Mouse (Mus musculus) heart, embryonic 12.5 days (tissue): ENCODE results near the gene Acvrl1. TPM values are rescaled to one million over a fixed set of nuclear protein-coding genes. Genes with fewer than 3 reads are reported as not detected.

Experiments
- ATAC-seq: fragments of 200-750 bp; cut with Nextera tagmentation; 2 replicates; pipeline ENCODE4 v1.8.0; 2017; ENCODE audit warnings: moderate TSS enrichment, moderate library complexity; ENCODE audit not compliant: insufficient number of reproducible peaks, low FRiP score
- H3K27ac ChIP-seq: fragments of 300-500 bp; sonication (generic); 2 replicates; pipeline ENCODE4 v1.5.1; 2016; ENCODE audit warnings: mild to moderate bottlenecking, moderate library complexity; ENCODE audit not compliant: poor library complexity, severe bottlenecking
- H3K27me3 ChIP-seq: fragments of 300-500 bp; sonication (generic); replicated peaks from 2 replicates; pipeline ENCODE4 v1.6.1; 2016; ENCODE audit warnings: mild to moderate bottlenecking, moderate library complexity
- H3K36me3 ChIP-seq: fragments of 300-500 bp; sonication (generic); 2 replicates; pipeline ENCODE4 v1.6.1; 2016; ENCODE audit warnings: mild to moderate bottlenecking, moderate library complexity
- H3K4me1 ChIP-seq: fragments of 300-500 bp; sonication (generic); replicated peaks from 2 replicates; pipeline ENCODE4 v1.6.1; 2016; ENCODE audit warnings: mild to moderate bottlenecking
- H3K4me2 ChIP-seq: fragments of 300-500 bp; sonication (generic); 2 replicates; pipeline ENCODE4 v1.6.1; 2016; ENCODE audit warnings: mild to moderate bottlenecking, moderate library complexity
- H3K4me3 ChIP-seq: fragments of 300-500 bp; sonication (generic); 2 replicates; pipeline ENCODE4 v1.5.1; 2016; ENCODE audit warnings: mild to moderate bottlenecking
- H3K9ac ChIP-seq: fragments of 300-500 bp; sonication (generic); 2 replicates; pipeline ENCODE4 v1.6.1; 2016; ENCODE audit warnings: mild to moderate bottlenecking, moderate library complexity
- H3K9me3 ChIP-seq: fragments of 300-500 bp; sonication (generic); replicated peaks from 2 replicates; pipeline ENCODE4 v1.6.1; 2016; ENCODE audit warnings: mild to moderate bottlenecking, moderate library complexity
- WGBS: fragments of 180-500 bp; shearing (Covaris S2); methylation state at CpG from one replicate; pipeline ENCODE4 v1.1.7; 2016; 5-methylcytosine and 5-hydroxymethylcytosine counted together
- polyA plus RNA-seq: library from polyadenylated mRNA; unstranded; fragments of >200 nt; fragmentation: Nextera tagmentation; extraction: Ambion mirVana; gene quantifications from 2 replicates; pipeline ENCODE4 v1.2.1, GENCODE M21; 2016

The Acvrl1 gene
- 3.1 and 3.6 TPM in 2 replicates for polyA plus RNA-seq

DNA sequence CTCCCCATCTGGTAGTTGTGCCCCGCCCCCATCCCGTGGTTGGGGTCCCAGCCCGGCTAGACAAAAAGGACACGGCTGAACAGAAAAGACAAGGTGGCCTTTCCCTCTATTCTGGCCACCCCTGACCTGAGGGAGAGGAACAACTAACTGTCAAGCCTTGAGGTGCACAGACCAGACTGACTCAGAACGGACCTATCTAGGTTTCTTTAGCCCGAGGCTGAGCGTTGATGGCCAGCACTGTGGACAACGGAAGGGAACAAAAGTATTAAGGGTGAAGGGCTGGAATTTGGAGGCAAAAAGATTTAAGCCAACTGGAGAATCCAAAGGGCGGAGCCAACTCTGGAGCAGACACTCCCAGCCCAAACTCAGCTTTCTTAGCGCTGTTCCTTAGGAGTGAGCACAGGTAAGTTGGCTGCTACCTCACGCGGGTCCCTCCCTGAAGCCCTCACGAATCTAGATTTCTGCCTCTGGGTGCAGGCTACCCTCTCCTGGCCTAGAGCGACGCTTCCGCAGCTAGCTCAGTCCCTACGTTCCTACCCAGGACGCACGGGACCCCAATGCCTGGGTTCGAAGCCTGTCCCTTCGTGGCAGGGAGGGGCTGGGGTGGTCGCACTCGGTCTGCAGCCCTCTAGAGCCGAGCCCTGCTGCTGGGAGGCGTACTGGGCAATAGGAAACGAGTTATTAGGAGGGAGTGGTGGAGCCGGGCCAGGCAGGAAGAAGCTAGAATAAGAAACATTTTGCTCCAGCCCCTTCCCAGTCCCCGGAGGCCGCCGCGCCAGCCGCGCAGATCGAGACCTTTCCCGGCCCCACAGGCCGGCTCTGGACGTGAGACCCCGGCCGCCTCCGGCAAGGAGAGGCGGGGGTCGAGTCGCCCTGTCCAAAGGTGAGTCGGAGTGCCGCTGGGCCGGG, at the start of gene Acvrl1:
Gene Acvrl1 (plus strand): TSS at position 342 of the 909 bp plus-strand sequence.
- no peaks in the 10 kb centered on the region for H3K9me3 ChIP-seq
- H3K4me2 ChIP-seq: peak within 1 kb of the TSS; percentile 75
- peak within 1 kb of the TSS; percentile 62 for H3K9ac ChIP-seq
- peaks cover 59% of the 10 kb centered on the region for H3K27me3 ChIP-seq
- no peaks in the 10 kb centered on the region for H3K36me3 ChIP-seq
- H3K4me1 ChIP-seq: peaks cover 32% of the 10 kb centered on the region
- H3K27ac ChIP-seq: no peak within 1 kb of the TSS
- ATAC-seq: no peak
- H3K4me3 ChIP-seq: peak within 1 kb of the TSS; percentile 46
- WGBS: 5% methylated on average over 46 of the region's 46 CpGs

DNA sequence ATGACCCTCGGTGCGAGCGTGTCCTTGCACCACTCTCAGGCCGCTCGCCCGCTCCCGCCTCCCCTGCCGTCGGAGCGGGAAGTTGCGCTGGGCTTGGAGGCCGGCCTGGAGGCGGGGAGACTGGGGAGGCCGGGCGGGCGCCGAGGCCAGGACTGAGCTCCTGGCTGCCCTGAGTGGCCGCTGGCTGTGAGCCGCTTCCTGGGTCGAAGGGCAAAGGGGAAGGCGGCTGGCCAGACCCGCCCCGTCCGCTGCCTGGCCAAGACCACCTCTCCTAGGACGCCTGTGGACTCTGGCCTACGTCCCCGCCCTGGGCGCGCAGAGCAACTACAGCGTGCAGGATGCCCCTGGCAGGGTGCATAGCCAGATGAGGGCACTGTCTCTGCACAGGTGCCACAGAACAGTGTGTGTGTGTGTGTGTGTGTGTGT, 49.6 kb upstream of the Acvrl1 start:
- Histone ChIP-seq H3K9me3 (no peaks in the 10 kb centered on the region), H3K4me2 (peak overlapping the region; percentile 95)

DNA sequence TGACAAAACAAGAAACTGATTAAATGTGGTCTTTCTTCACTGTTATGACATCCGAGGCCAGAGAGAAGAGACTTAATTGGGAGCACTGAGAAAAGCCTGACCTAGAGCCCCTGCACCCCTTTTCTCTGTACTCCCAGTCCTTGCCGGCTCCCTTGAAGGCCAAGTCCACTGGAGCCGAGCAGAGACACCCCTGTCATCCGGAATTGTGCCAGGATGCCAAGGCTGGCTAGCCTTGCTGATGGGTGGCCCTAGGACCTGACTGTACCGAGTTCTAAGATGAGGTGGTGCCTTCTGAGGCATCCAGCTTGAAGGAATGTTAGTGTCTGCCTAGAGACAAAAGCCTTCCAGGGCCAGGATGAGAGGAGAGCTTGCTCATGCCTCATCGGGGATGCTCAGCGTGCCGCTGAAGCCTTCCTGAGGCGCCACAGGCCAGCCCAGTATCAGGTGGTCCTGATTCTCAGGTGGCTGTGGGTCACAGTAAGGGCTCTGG, 48.2 kb upstream of the Acvrl1 start:
- ATAC-seq: no peak
- no peak overlapping the region for H3K27ac ChIP-seq
- H3K9ac ChIP-seq: no peak overlapping the region
- no peaks in the 10 kb centered on the region for H3K36me3 ChIP-seq
- no peak overlapping the region for H3K4me3 ChIP-seq
- H3K27me3 ChIP-seq: peaks cover 10% of the 10 kb centered on the region; the same call in 1 of the 2 replicates
- no peaks in the 10 kb centered on the region for H3K9me3 ChIP-seq
- H3K4me2 ChIP-seq: no peak overlapping the region
- WGBS: 74% methylated on average over 9 of the region's 9 CpGs
- H3K4me1 ChIP-seq: peaks cover 44% of the 10 kb centered on the region

More for the DNA sequence above, 49.6 kb upstream of the Acvrl1 start:
- peaks cover 45% of the 10 kb centered on the region for H3K4me1 ChIP-seq
- ATAC-seq: peak; percentile 73
- peak overlapping the region; percentile 86 for H3K9ac ChIP-seq
- under 1% methylated on average over 27 of the region's 30 CpGs for WGBS
- H3K27me3 ChIP-seq: peaks cover 10% of the 10 kb centered on the region; the same call in 1 of the 2 replicates
- H3K4me3 ChIP-seq: peak overlapping the region; percentile 94
- peak overlapping the region; percentile 81; the same call in 1 of the 2 replicates for H3K27ac ChIP-seq
- no peaks in the 10 kb centered on the region for H3K36me3 ChIP-seq

DNA sequence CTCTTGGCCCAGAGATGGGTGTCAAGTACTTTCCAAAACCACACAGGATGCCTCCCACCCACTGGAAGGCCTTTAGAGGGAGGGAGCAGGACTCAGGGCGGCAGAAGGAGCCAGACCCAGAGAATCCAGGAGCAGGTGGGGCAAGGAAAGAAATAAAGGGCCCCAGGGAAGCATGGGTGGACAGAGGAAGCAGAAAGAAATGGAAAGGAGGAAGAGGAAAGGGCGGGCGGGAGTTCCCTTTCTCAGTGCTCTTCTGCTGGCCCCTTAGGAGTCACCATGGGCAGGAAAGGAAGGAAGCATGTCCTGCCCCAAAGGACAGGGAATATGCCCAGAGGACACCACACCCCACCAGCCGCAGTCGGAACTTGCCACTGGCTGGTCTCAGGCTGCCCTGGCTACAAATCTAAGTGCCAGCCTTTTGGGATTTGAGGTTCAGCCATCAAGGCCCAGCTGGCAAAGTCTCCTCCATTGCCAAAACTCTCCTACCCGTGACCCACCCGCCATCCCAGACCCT, 47.2 kb upstream of the Acvrl1 start:
- no peak overlapping the region for H3K4me2 ChIP-seq
- H3K4me1 ChIP-seq: peaks cover 33% of the 10 kb centered on the region
- H3K36me3 ChIP-seq: no peaks in the 10 kb centered on the region
- no peak overlapping the region for H3K9ac ChIP-seq
- no peaks in the 10 kb centered on the region for H3K9me3 ChIP-seq
- peaks cover 8% of the 10 kb centered on the region; the same call in 1 of the 2 replicates for H3K27me3 ChIP-seq
- ATAC-seq: no peak
- 72% methylated on average over 7 of the region's 7 CpGs for WGBS
- no peak overlapping the region for H3K4me3 ChIP-seq
- no peak overlapping the region for H3K27ac ChIP-seq

DNA sequence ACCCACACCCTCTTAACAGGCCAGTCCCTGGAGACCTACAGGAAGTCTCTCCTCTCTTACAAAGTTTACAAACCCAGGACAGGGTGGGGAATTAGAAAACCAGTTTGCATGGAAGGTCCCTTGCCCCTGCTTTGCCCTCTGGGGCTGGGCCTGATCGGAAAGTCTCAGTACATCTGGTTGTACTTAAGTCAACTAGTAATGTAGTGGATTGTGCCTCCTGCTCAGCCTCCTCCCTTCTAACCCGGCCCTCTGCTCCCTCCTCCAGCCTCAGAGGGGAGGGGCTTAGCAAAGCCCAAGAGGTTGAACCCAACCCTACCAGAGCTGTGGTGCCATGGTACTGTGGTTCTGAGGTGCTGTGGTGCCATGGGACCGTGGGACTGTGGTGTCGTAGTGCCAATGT, 46.1 kb upstream of the Acvrl1 start:
- H3K4me2 ChIP-seq: no peak overlapping the region
- 54% methylated on average over 4 of the region's 4 CpGs for WGBS
- peaks cover 22% of the 10 kb centered on the region for H3K4me1 ChIP-seq
- H3K27me3 ChIP-seq: no peaks in the 10 kb centered on the region
- no peak overlapping the region for H3K4me3 ChIP-seq
- H3K36me3 ChIP-seq: no peaks in the 10 kb centered on the region
- H3K9me3 ChIP-seq: no peaks in the 10 kb centered on the region
- no peak for ATAC-seq
- H3K27ac ChIP-seq: no peak overlapping the region
- no peak overlapping the region for H3K9ac ChIP-seq

DNA sequence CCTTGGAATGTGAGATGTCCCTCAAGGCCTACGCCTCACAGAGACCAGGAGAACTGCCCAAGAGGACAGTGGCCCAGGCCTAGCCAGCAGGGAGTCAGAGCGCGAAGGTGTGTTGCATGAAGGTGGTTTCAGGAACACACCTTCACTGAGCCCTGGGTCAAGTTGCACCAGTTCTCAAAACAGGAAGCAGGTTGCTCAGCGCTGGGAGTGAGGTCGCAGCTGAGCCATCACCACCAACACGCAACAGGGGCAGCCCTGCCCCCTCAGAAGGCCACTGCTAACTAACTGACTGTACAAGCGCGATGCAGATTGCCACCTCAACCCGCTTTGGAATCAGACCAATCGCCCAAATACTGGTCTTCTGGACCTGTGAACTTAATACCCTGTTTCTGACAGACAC, 43.8 kb upstream of the Acvrl1 start:
- H3K4me1 ChIP-seq: peaks cover 8% of the 10 kb centered on the region; the same call in 1 of the 2 replicates
- no peak overlapping the region for H3K4me3 ChIP-seq
- H3K9ac ChIP-seq: no peak overlapping the region
- H3K27ac ChIP-seq: no peak overlapping the region
- no peaks in the 10 kb centered on the region for H3K36me3 ChIP-seq
- no peaks in the 10 kb centered on the region for H3K27me3 ChIP-seq
- no peaks in the 10 kb centered on the region for H3K9me3 ChIP-seq
- no peak for ATAC-seq
- no peak overlapping the region for H3K4me2 ChIP-seq
- WGBS: 70% methylated on average over 10 of the region's 10 CpGs

DNA sequence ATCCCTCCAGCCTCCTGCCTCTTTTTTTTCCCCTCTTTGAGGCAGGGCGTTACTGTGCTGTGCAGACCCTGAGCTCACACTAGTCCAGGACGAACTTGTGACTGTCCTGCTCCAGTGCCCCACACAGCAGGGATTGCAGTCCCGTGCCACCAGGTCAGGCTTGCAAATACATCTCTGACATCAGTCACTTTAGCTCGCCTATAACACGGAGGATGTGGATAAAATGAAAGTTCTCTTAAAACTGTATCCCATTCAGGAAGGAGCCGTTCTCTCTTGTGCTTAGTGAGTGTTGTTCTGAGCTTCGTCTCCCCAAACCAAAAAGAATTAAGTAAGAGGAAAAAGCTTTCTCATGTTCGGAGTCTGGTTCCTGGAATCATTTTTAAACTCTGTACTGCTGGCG, 41.9 kb upstream of the Acvrl1 start:
- Histone ChIP-seq H3K27me3 (0 out of 2 replicates have a peak, but pooled peaks cover 4% of the 10 kb centered on the region), H3K27ac (no peak overlapping the region), H3K9ac (no peak overlapping the region), H3K9me3 (no peaks in the 10 kb centered on the region), H3K4me3 (no peak overlapping the region), H3K4me1 (peaks cover 6% of the 10 kb centered on the region; the same call in 1 of the 2 replicates), H3K36me3 (no peaks in the 10 kb centered on the region), H3K4me2 (no peak overlapping the region)
- ATAC-seq: no peak
- WGBS: 77% methylated on average over 9 of the region's 9 CpGs

DNA sequence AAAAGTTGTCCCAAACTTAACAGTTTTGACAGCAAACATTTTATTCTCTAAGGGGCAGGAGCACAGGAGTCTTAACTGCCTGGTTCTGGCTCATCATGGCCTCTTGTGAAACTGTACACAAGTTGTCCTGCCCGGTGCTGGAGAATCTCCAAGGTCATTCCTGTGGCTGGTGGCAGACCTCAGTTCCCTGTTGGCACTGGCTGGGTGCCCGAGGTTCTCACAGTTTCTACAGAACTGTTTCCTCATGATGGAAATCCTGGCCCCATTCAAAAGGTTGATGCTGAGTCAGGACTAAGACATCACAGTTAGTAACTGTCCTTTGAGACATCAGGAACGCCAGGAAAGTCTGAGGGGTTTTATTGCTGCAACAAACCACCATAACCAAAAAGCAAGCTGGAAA, 41.4 kb upstream of the Acvrl1 start:
- Histone ChIP-seq H3K4me1 (peaks cover 5% of the 10 kb centered on the region; the same call in 1 of the 2 replicates), H3K27ac (no peak overlapping the region), H3K4me3 (no peak overlapping the region), H3K4me2 (no peak overlapping the region), H3K9ac (no peak overlapping the region), H3K27me3 (0 out of 2 replicates have a peak, but pooled peaks cover 8% of the 10 kb centered on the region), H3K36me3 (no peaks in the 10 kb centered on the region), H3K9me3 (no peaks in the 10 kb centered on the region)
- ATAC-seq: no peak
- WGBS: 69% methylated on average over 3 of the region's 3 CpGs

DNA sequence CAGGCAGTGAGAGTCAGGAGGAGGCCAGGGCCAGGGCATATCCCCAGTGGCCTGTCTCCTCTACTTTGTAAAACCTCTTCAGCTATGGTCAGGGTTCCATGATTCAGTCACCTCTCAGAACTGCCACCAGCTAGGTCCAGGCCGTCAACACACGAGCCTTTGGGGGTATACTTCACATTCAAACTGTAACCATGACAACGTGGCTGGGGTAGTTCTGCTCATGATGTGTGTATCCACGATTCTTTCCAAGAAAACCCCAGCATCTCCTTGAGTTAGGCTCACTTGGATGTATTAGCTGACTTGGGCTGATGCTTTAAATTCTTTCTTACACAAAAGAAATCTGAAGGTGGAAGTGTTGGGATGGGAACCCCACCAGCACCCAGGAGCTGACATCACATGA, 40.0 kb upstream of the Acvrl1 start:
- Histone ChIP-seq H3K27ac (no peak overlapping the region), H3K9ac (no peak overlapping the region), H3K36me3 (no peaks in the 10 kb centered on the region), H3K4me3 (no peak overlapping the region), H3K4me2 (no peak overlapping the region), H3K9me3 (no peaks in the 10 kb centered on the region), H3K27me3 (0 out of 2 replicates have a peak, but pooled peaks cover 13% of the 10 kb centered on the region), H3K4me1 (0 out of 2 replicates have a peak, but pooled peaks cover 11% of the 10 kb centered on the region)
- WGBS: 75% methylated on average over 4 of the region's 4 CpGs
- no peak for ATAC-seq

DNA sequence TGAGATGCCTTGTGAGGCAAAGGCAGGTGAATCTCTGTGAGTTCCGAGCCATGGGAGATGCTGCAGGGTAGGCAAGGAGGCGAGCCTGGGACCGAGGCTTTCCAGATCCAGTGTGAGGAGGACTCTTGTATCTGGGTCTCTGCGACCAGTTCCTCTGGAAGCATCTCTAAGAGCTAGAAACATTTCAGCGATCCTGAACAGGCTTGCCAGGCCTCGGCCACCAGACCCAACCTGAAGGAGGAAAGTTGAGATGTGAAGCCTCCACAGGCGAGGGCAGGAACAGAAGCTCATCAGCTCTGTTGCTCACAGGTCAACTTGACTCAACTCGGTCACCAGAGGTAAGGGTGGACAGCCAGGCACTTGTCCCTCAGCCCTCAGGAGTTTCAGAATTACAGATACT, 36.8 kb upstream of the Acvrl1 start:
- WGBS: 84% methylated on average over 8 of the region's 8 CpGs
- H3K4me2 ChIP-seq: no peak overlapping the region
- H3K36me3 ChIP-seq: no peaks in the 10 kb centered on the region
- no peak overlapping the region for H3K4me3 ChIP-seq
- no peaks in the 10 kb centered on the region for H3K9me3 ChIP-seq
- no peak overlapping the region for H3K27ac ChIP-seq
- peaks cover 15% of the 10 kb centered on the region; the same call in 1 of the 2 replicates for H3K4me1 ChIP-seq
- no peak overlapping the region for H3K9ac ChIP-seq
- no peak for ATAC-seq
- H3K27me3 ChIP-seq: 0 out of 2 replicates have a peak, but pooled peaks cover 13% of the 10 kb centered on the region
